Comparison of ENCODE assay signal across 24 mouse cellular contexts in genomic region chr8:103879505-103879904, GRCm38 (mm10).
DNase-seq lines count a peak whose midpoint lies in the region; ATAC-seq and TF ChIP-seq lines count a peak whose summit lies in the region.
"Had no signal": no experiment of that assay in that cellular context is flagged by ENCODE, and none has a peak within 500 bp of the region (broad histone marks: within the 10 kb centered on the region; RNA-seq: fewer than 3 reads in every experiment).

No protein-coding gene starts in this region.

- peaks cover 15% of the 10 kb centered on the region for H3K4me1 ChIP-seq in lung, embryonic 15.5 days
- peaks cover 2% of the 10 kb centered on the region; the same call in 1 of the 2 replicates for H3K4me1 ChIP-seq in lung, postnatal 0 days (ENCODE audit: insufficient read depth, low read depth, low read length)

- H3K4me2 ChIP-seq in lung, embryonic 15.5 days = no peak overlapping the region
- H3K4me2 ChIP-seq in lung, postnatal 0 days (replicated peaks; ENCODE audit: low read depth, low read length) = no peak overlapping the region
- H3K4me2 ChIP-seq: embryonic facial prominence, embryonic 13.5 days; forebrain, embryonic 13.5 days; heart, embryonic 11.5 days; hindbrain, embryonic 12.5 days had no signal

- no peaks in the 10 kb centered on the region for H3K36me3 ChIP-seq in lung, embryonic 15.5 days
- H3K36me3 ChIP-seq in lung, postnatal 0 days (ENCODE audit: insufficient read depth, low read length) = no peaks in the 10 kb centered on the region
- H3K36me3 ChIP-seq: embryonic facial prominence, embryonic 10.5 days; embryonic facial prominence, embryonic 13.5 days; hindbrain, embryonic 12.5 days had no signal

- WGBS in lung, embryonic 15.5 days = 45% methylated on average over 2 of the region's 2 CpGs
- 64% methylated on average over 2 of the region's 2 CpGs for WGBS in lung, postnatal 0 days

- no peaks in the 10 kb centered on the region for H3K9me3 ChIP-seq in lung, embryonic 15.5 days
- H3K9me3 ChIP-seq in lung, postnatal 0 days (ENCODE audit: low read length) = no peaks in the 10 kb centered on the region
- H3K9me3 ChIP-seq: embryonic facial prominence, embryonic 10.5 days; embryonic facial prominence, embryonic 13.5 days; forebrain, embryonic 13.5 days; hindbrain, embryonic 12.5 days had no signal

- no peak for TF ChIP-seq EP300 in lung, postnatal 0 days (IDR thresholded peaks at IDR 0.05)

- H3K27me3 ChIP-seq in lung, embryonic 15.5 days = no peaks in the 10 kb centered on the region
- H3K27me3 ChIP-seq in lung, postnatal 0 days (replicated peaks; ENCODE audit: insufficient read depth, low read length) = no peaks in the 10 kb centered on the region
- H3K27me3 ChIP-seq: embryonic facial prominence, embryonic 13.5 days; forebrain, embryonic 13.5 days; hindbrain, embryonic 12.5 days had no signal

- 0 out of 2 replicates have a peak overlapping the region, but pooled peaks have one; percentile 66 for H3K27ac ChIP-seq in lung, embryonic 15.5 days
- H3K27ac ChIP-seq in lung, postnatal 0 days (ENCODE audit: low read length) = no peak overlapping the region
- H3K27ac ChIP-seq: embryonic facial prominence, embryonic 10.5 days; embryonic facial prominence, embryonic 13.5 days; forebrain, embryonic 13.5 days; hindbrain, embryonic 12.5 days had no signal

- intact Hi-C loops in gastrocnemius, postnatal 14 days (cut with DNase I; ENCODE audit: low total_unique reads) = no loop called here

- no peak for TF ChIP-seq CTCF in lung, postnatal 0 days (IDR thresholded peaks at IDR 0.05)

- no peak overlapping the region for H3K4me3 ChIP-seq in lung, embryonic 15.5 days
- no peak overlapping the region for H3K4me3 ChIP-seq in lung, postnatal 0 days (ENCODE audit: low read depth, low read length)
- H3K4me3 ChIP-seq: embryonic facial prominence, embryonic 10.5 days; embryonic facial prominence, embryonic 13.5 days; erythroblast, embryonic 14.5 days; forebrain, embryonic 13.5 days; hindbrain, embryonic 12.5 days had no signal

- peak; percentile 50; the same call in 1 of the 2 replicates for ATAC-seq in lung, embryonic 15.5 days (ENCODE audit: borderline replicate concordance, extremely low read depth, low FRiP score, low TSS enrichment)
- peak; percentile 49; the same call in 1 of the 2 replicates for ATAC-seq in lung, postnatal 0 days
- ATAC-seq: activated CD4-positive, CD25-positive, alpha-beta regulatory T cell, adult 4 months; CD4-positive, CD25-positive, alpha-beta regulatory T cell, adult 4 months; forebrain, embryonic 13.5 days; forebrain, embryonic 16.5 days; hindbrain, embryonic 16.5 days had no signal

- H3K9ac ChIP-seq in lung, embryonic 15.5 days = no peak overlapping the region
- H3K9ac ChIP-seq in lung, postnatal 0 days (replicated peaks; ENCODE audit: low read depth) = no peak overlapping the region
- H3K9ac ChIP-seq: embryonic facial prominence, embryonic 13.5 days; forebrain, embryonic 13.5 days; hindbrain, embryonic 12.5 days had no signal

- peak; percentile 44 for DNase-seq in lung, postnatal 0 days (ENCODE audit: low spot score)
- DNase-seq in lung, postnatal 25 days (ENCODE audit: low spot score) = peak; percentile 42
- no peak for DNase-seq in T-cell, adult 2 months (ENCODE audit: low spot score)
- DNase-seq in right cerebral cortex, postnatal 25 days = no peak
- no peak for DNase-seq in gastrocnemius, postnatal 14 days
- DNase-seq: adrenal gland, postnatal 14 days; cerebellum, adult 11 months; cerebellum, adult 2 months; cerebellum, adult 9-11 months; cerebellum, postnatal 25 days; embryo, embryonic 11 days; gastrocnemius, postnatal 10 days; heart, adult 11 months had no signal

Comparison
In these comparisons a context has a peak if more than half of its experiments do, and no peak if none do; other contexts are left out.
1. DNase-seq: peak in lung, postnatal 0 days (single experiment) and lung, postnatal 25 days (single experiment); none in T-cell, adult 2 months (single experiment), right cerebral cortex, postnatal 25 days (single experiment) and gastrocnemius, postnatal 14 days (single experiment).